Mouse (Mus musculus) cerebellum, adult 2 months (tissue): ENCODE data around the gene Gm6268.

Source experiments
- CTCF ChIP-seq: fragments of 200-500 bp; IDR thresholded peaks from 2 replicates; pipeline ENCODE4 v1.5.1; 2011; ENCODE audit warnings: low read depth, mild to moderate bottlenecking, control low read depth, low read length, moderate library complexity, borderline replicate concordance; ENCODE audit not compliant: insufficient read depth
- POLR2A ChIP-seq: fragments of 200-500 bp; IDR thresholded peaks from 2 replicates; pipeline ENCODE4 v1.6.1; 2011; ENCODE audit warnings: low read length, control low read depth, borderline replicate concordance; ENCODE audit not compliant: insufficient read depth

GRCm38 (mm10) chrX:36389971-36390370 lies 11.1 kb upstream of the Gm6268 start:
- TF ChIP-seq CTCF (no peak), POLR2A (no peak)
